Mouse (Mus musculus) liver, embryonic 11.5 days (tissue): ENCODE results near the gene Lrrc46. TPM values are rescaled to one million over a fixed set of nuclear protein-coding genes. Genes with fewer than 3 reads are reported as not detected.

Experiments used
- ATAC-seq: fragments of 200-750 bp; cut with Nextera tagmentation; replicated peaks from 2 replicates; pipeline ENCODE4 v1.8.0; 2017; ENCODE audit warnings: moderate number of reproducible peaks, mild to moderate bottlenecking, moderate TSS enrichment, moderate library complexity; ENCODE audit not compliant: low FRiP score
- DNase-seq: peaks from one replicate; pipeline ENCODE4 v3.0.0-alpha.2; 2017; ENCODE audit warnings: low spot score
- H3K27ac ChIP-seq: fragments of 300-500 bp; sonication (generic); 2 replicates; pipeline ENCODE4 v1.5.1; 2014; ENCODE audit warnings: mild to moderate bottlenecking, low read depth, low read length, control low read depth
- H3K27me3 ChIP-seq: fragments of 300-500 bp; sonication (generic); replicated peaks from 2 replicates; pipeline ENCODE4 v1.6.1; 2014; ENCODE audit warnings: low read length, mixed read lengths; ENCODE audit not compliant: control insufficient read depth, insufficient read depth
- H3K36me3 ChIP-seq: fragments of 300-500 bp; sonication (generic); 2 replicates; pipeline ENCODE4 v1.6.1; 2014; ENCODE audit warnings: mild to moderate bottlenecking, low read length, moderate library complexity, mixed read lengths; ENCODE audit not compliant: control insufficient read depth, insufficient read depth
- H3K4me1 ChIP-seq: fragments of 300-500 bp; sonication (generic); replicated peaks from 2 replicates; pipeline ENCODE4 v1.6.1; 2014; ENCODE audit warnings: low read length, mixed read lengths; ENCODE audit not compliant: control insufficient read depth, insufficient read depth
- H3K4me2 ChIP-seq: fragments of 300-500 bp; sonication (generic); 2 replicates; pipeline ENCODE4 v1.6.1; 2014; ENCODE audit warnings: mild to moderate bottlenecking, control low read depth, moderate library complexity
- H3K4me3 ChIP-seq: fragments of 300-500 bp; sonication (generic); 2 replicates; pipeline ENCODE4 v1.5.1; 2014; ENCODE audit warnings: low read depth, low read length, control low read depth
- H3K9ac ChIP-seq: fragments of 300-500 bp; sonication (generic); 2 replicates; pipeline ENCODE4 v1.6.1; 2014; ENCODE audit warnings: low read depth, low read length, control low read depth
- H3K9me3 ChIP-seq: fragments of 300-500 bp; sonication (generic); 2 replicates; pipeline ENCODE4 v1.6.1; 2016; ENCODE audit warnings: low read length, inconsistent platforms, mixed read lengths; ENCODE audit not compliant: control insufficient read depth
- WGBS: fragments of 180-500 bp; shearing (Covaris S2); extraction: QIAGEN DNeasy Blood & Tissue Kit; methylation state at CpG from one replicate; pipeline ENCODE4 v1.1.7; 2014; 5-methylcytosine and 5-hydroxymethylcytosine counted together
- polyA plus RNA-seq: library from polyadenylated mRNA; unstranded; fragments of >200 nt; fragmentation: Nextera tagmentation; extraction: Ambion mirVana; gene quantifications from 2 replicates; pipeline ENCODE4 v1.2.1, GENCODE M21; 2014

Lrrc46 gene
- polyA plus RNA-seq = 0.49 and 0.58 TPM in 2 replicates

DNA sequence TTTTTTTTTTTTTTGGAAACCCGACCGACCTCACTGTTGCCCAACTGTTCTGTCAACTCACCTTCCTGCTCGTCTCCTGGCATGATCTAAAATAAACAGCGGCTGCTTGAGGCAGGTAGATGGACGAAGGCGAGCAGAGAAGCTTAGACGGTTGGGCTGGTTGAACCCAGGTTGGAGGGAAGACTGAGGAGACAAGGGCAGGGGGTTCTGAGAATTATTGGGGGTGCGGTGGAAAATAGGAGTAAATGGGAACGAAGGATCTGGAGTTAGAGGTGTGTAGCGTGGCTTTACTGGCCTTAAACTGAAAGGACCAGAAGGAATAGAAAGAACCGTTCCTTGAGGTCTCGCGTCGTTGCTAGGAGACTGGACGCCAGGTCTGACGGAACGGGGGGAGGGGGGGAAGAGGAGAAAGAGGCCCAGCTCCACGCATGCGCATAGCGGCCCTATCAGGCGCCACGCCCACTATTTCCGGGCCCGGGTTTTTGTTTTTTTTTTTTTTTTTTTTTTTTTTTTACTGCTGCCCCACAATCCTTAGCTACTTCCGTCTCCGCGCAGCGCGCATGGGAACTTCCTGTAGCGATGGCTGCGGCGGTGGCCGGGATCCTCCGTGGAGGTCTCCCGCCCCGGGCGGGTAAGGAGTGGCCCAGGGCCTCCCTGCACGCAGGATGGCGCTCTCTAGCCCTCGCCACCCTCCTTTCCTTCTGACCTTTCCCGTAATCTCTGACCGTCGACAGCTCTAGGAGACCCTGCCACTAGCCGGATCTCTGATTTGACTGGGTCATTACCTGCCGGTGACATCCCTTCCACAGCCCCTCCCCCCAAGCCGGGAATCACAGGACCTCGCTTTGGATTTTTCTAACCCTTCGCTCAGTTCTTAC, at the start of gene Lrrc46, which contains the start of gene Mrpl10:
Gene Lrrc46 (minus strand): TSS at position 386 of the 878 bp plus-strand sequence.
Gene Mrpl10 (plus strand): TSS at position 539 of the 878 bp plus-strand sequence.
- Histone ChIP-seq H3K9ac (peak within 1 kb of the TSS; percentile 70), H3K4me2 (peak within 1 kb of the TSS; percentile 84), H3K36me3 (peaks cover 12% of the 10 kb centered on the region), H3K27me3 (no peaks in the 10 kb centered on the region), H3K4me1 (peaks cover 6% of the 10 kb centered on the region), H3K9me3 (no peaks in the 10 kb centered on the region), H3K27ac (no peak within 1 kb of the TSS), H3K4me3 (peak within 1 kb of the TSS; percentile 66)
- WGBS = 1% methylated on average over 43 of the region's 48 CpGs
- ATAC-seq (peak; percentile 89), DNase-seq (peak; percentile 87)

DNA sequence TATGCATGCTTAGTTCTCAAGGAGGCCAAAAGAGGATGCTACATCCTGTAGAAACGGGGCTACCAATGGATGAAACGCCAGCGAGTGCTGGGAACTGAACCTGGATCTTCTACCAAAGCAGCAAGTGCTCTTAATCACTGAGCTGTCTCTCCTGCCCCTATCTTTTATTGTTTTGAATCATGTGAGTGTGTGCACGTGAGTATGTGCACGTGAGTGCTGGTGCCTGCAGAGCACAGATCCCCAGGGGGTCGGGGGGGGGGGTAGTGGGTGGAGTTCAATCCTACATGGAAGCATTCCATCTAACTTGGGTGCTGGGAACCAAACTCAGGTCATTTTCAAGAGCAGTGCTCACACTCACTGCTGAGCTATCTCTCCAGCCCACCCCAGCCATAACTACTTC, 45.2 kb upstream of the Lrrc46 start:
- ATAC-seq (no peak), DNase-seq (no peak)
- peaks cover 27% of the 10 kb centered on the region for H3K27me3 ChIP-seq
- peaks cover 5% of the 10 kb centered on the region; the same call in 1 of the 2 replicates for H3K9me3 ChIP-seq
- no peak overlapping the region for H3K4me3 ChIP-seq
- no peak overlapping the region for H3K4me2 ChIP-seq
- no peak overlapping the region for H3K27ac ChIP-seq
- no peaks in the 10 kb centered on the region for H3K36me3 ChIP-seq
- peaks cover 3% of the 10 kb centered on the region for H3K4me1 ChIP-seq
- no peak overlapping the region for H3K9ac ChIP-seq
- 68% methylated on average over 6 of the region's 6 CpGs for WGBS

DNA sequence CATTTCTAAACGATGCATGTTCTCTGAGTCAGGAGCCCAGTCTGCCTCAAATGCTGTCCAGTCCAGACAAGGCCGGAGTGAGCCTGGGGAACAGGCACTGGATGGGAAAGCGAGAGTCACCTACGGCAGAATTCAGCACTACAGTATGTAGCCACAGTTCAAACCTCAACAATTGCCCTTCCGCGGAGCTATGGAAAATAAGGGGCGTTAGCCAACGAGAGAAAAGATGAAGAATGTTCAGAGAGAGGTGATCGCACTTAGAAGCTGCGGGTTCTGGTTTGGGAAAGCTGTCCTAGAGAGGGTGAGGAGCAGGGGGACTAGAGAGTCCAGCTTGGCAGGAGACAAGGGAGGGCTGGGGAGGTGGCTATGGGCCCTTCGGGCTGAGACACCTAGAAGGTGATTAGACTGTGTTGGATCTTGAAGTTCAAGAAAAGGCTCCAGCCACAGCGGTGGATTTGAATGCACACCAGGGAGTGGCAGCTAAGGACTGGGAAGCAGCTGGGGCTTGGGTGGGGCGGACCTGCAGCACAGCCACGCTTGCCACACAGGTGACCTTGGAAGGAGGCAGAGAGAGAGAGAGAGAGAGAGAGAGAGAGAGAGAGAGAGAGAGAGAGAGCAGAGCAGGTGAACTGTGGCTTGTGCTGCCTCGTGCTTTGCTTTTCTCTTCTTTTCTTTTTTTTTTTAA, 43.8 kb upstream of the Lrrc46 start:
- Histone ChIP-seq H3K9ac (no peak overlapping the region), H3K36me3 (no peaks in the 10 kb centered on the region), H3K27ac (no peak overlapping the region), H3K4me3 (no peak overlapping the region), H3K4me1 (peaks cover 3% of the 10 kb centered on the region), H3K4me2 (no peak overlapping the region), H3K27me3 (peaks cover 25% of the 10 kb centered on the region), H3K9me3 (peaks cover 5% of the 10 kb centered on the region; the same call in 1 of the 2 replicates)
- DNase-seq = no peak
- no peak for ATAC-seq
- WGBS = 81% methylated on average over 15 of the region's 15 CpGs

DNA sequence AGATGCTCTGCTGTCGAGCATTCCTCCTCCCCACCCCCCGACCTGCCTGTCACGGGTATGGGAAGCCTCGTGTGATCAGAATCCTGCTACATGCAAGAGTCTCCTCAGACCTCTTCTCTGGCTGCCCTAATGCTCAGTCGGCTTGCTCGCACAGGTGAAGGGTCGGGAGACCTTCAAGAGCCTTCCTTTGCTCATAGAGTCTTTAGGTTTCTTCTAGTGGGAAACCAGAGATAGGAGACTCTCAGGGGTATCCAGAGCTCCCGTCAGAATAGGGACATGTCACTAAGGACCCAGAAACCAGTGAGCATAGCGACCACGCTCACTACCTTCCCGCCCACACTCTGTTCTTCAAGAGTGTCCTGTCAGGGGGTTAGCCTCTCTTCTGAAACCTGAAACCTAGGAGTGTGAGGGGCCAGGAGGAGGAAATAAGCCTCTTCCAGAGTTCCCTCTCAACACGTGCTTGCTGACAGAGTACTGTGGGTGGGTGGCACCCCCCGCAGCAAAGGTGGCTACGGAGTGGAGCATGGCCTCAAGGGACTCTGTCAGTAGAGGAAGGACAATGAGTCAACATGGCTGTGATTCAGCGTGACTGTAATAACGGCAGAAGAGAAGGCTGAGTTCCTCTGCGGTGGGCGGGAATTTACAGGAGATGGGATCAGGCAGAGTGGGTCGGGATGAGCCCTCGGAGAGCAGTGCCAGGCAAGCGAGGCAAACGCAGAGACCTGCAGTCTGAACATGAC, 42.4 kb upstream of the Lrrc46 start:
- Histone ChIP-seq H3K4me2 (no peak overlapping the region; the same call in 1 of the 2 replicates), H3K36me3 (no peaks in the 10 kb centered on the region), H3K27ac (no peak overlapping the region), H3K4me3 (no peak overlapping the region), H3K9ac (no peak overlapping the region), H3K4me1 (peaks cover 3% of the 10 kb centered on the region), H3K9me3 (no peaks in the 10 kb centered on the region), H3K27me3 (peaks cover 25% of the 10 kb centered on the region)
- ATAC-seq (no peak), DNase-seq (no peak)
- 24% methylated on average over 22 of the region's 22 CpGs for WGBS

DNA sequence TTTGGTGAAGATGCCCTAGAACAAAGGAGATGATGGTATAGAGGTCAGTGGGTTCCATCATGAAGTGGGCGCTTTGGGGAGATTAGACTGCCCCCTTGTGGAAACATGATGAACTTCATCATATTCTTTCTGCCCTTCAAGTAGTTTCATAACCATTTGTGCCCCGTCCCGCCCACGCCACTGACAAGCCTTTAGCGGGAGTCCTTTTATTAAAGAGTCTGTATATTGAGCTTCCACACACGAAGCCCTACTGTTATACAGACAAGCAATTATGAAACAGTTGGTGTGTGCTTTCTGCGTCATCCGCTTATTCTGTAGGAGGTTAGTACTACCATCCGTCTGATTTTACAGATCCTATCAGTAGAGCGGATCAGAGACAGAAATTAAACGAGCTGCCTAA, 41.8 kb upstream of the Lrrc46 start:
- no peak overlapping the region for H3K27ac ChIP-seq
- peaks cover 25% of the 10 kb centered on the region for H3K27me3 ChIP-seq
- peaks cover 3% of the 10 kb centered on the region for H3K4me1 ChIP-seq
- no peak for DNase-seq
- no peaks in the 10 kb centered on the region for H3K9me3 ChIP-seq
- H3K4me3 ChIP-seq = no peak overlapping the region
- ATAC-seq = no peak
- no peaks in the 10 kb centered on the region for H3K36me3 ChIP-seq
- H3K4me2 ChIP-seq = no peak overlapping the region; the same call in 1 of the 2 replicates
- H3K9ac ChIP-seq = no peak overlapping the region
- WGBS = 40% methylated on average over 11 of the region's 11 CpGs

DNA sequence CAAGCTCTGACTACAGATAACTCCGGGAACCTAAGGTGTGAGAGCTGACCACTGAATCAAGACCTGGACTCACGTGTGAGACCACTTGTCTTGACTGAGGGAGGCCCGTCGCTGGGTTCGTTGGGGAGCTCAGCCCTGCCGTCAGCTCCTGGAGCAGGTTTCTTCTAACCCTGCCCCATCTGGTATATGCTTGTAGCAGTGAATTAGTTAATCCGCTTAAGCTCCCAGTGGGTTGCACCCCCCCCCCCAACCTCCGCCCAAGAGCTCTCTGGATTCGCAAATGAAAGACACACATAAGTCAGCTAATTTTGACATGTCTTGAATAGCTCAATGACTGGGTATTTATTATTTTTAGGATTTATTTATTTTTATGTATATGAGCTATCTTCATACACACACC, 39.1 kb upstream of the Lrrc46 start:
- Histone ChIP-seq H3K27ac (no peak overlapping the region), H3K9me3 (no peaks in the 10 kb centered on the region), H3K27me3 (peaks cover 21% of the 10 kb centered on the region), H3K36me3 (no peaks in the 10 kb centered on the region), H3K9ac (no peak overlapping the region), H3K4me3 (no peak overlapping the region), H3K4me1 (peaks cover 3% of the 10 kb centered on the region), H3K4me2 (no peak overlapping the region)
- DNase-seq (no peak), ATAC-seq (no peak)
- WGBS = 26% methylated on average over 9 of the region's 9 CpGs

DNA sequence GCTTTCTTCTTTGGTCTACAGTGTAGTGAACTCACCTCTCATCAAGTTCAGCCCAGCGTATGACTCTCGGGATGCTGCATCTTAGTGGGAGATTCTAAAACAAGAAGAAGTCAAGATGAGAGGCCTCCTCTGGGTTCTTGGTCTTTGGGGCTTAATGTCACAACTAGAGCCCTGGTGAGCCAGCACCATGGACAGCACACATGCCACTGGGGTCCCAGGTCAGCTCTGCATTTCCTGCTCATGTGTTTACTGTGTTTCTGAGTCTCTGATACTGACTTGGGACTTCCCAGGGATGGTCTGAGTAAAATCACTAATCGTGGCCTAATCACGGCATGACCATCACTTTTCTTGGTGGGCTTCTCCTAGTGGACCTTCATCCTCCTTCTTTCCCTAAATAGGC, 37.5 kb upstream of the Lrrc46 start:
- Histone ChIP-seq H3K4me1 (peaks cover 3% of the 10 kb centered on the region), H3K36me3 (no peaks in the 10 kb centered on the region), H3K27ac (no peak overlapping the region), H3K4me2 (no peak overlapping the region), H3K9me3 (no peaks in the 10 kb centered on the region), H3K9ac (no peak overlapping the region), H3K27me3 (peaks cover 8% of the 10 kb centered on the region), H3K4me3 (no peak overlapping the region)
- 41% methylated on average over 4 of the region's 4 CpGs for WGBS
- ATAC-seq (no peak), DNase-seq (peak; percentile 49)

DNA sequence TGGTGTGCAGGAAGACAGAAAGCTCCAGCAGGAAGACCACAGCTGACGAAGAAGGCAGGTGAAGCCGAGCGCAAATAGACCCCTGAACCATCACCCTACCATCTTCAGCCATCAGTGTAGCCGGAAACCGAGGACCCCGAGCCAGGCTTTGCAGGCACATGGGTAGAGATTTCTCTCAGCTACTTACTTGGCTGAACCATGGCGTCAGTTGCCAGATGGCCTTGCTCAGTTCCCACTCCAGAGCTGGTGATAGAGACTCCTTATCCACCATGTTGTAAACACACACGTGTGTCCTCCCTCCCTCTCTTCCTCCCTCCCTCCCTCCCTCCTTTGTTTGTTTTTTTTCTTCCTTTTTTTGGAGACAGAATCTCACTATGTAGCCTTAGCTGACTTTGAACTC, 33.0 kb upstream of the Lrrc46 start:
- Histone ChIP-seq H3K4me1 (no peaks in the 10 kb centered on the region), H3K4me3 (no peak overlapping the region), H3K4me2 (no peak overlapping the region), H3K9me3 (no peaks in the 10 kb centered on the region), H3K27me3 (no peaks in the 10 kb centered on the region), H3K9ac (no peak overlapping the region), H3K27ac (no peak overlapping the region), H3K36me3 (no peaks in the 10 kb centered on the region)
- DNase-seq (no peak), ATAC-seq (no peak)
- 57% methylated on average over 8 of the region's 8 CpGs for WGBS
